Mouse (Mus musculus): ENCODE measurements around the gene Kif13a. TPM values are rescaled to one million over a fixed set of nuclear protein-coding genes. Genes with fewer than 3 reads are reported as not detected.

The Kif13a gene
- polyA plus RNA-seq, 1 experiment from 2014 or later = 8.0 TPM

DNA sequence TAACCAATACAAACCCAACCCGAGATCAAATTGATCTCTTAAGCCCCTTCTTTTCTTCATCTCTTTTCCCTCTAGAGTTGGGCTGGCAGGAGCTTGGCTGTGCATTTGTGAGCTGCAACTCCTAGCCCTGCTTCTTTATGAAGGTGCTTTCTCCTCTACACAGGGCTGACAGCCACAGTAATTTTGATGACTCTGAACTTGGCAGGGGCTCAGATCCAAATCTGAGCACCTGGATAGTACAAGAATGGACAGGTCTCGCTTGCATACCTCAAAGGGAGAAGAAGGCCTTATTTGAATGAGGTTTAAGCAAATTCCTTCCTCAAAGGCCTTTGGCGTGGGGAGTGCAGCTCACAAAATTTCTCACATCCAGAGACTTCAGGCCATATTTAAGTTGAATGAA is 88.0 kb downstream of the Kif13a start:
- Histone ChIP-seq H3K4me3 (no peak overlapping the region), H3K36me3 (replicated peaks) (no peaks in the 10 kb centered on the region), H3K4me1 (peaks cover 7% of the 10 kb centered on the region; the same call in 1 of the 2 replicates), H3K27ac (no peak overlapping the region), H3K27me3 (ENCODE audit: poor library complexity, severe bottlenecking) (no peaks in the 10 kb centered on the region), H3K9me3 (no peaks in the 10 kb centered on the region)
- 71% methylated on average over 3 of the region's 3 CpGs for WGBS
- no peak for DNase-seq (ENCODE audit: extremely low spot score, low spot score)

GRCm38 (mm10) chr13:46840676-46841075 is 89.0 kb downstream of the Kif13a start:
- no peak for DNase-seq (ENCODE audit: extremely low spot score, low spot score)
- WGBS = 93% methylated on average over 13 of the region's 13 CpGs

DNA sequence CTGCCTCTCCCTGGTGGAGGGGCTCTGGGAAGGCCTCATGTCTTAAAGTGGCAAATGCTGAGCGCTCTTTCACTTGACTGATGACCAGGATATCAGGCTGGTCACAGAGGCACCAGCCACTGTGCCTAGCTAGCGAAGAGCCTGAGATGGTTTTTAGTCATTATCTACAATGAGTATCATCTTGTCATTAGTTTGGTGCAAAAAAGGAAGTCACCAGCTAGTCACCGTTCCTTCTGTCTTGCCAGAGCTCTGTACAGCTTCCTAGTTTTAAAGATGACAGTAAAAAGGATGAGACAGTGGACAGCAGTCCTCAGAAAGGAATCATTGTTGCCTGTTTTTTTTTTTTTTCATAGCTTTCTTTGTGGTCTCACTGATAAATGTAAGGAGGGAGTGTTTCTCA is 90.4 kb downstream of the Kif13a start:
- Histone ChIP-seq H3K36me3 (replicated peaks) (peaks cover 17% of the 10 kb centered on the region), H3K27ac (no peak overlapping the region), H3K4me1 (peaks cover 7% of the 10 kb centered on the region; the same call in 1 of the 2 replicates), H3K4me3 (no peak overlapping the region), H3K9me3 (no peaks in the 10 kb centered on the region), H3K27me3 (ENCODE audit: poor library complexity, severe bottlenecking) (no peaks in the 10 kb centered on the region)
- WGBS = 86% methylated on average over 3 of the region's 3 CpGs
- no peak for DNase-seq (ENCODE audit: extremely low spot score, low spot score)

More at GRCm38 (mm10) chr13:46840676-46841075, 89.0 kb downstream of the Kif13a start:
- H3K4me3 ChIP-seq = no peak overlapping the region
- peaks cover 6% of the 10 kb centered on the region for H3K36me3 ChIP-seq (replicated peaks)
- H3K4me1 ChIP-seq = peaks cover 7% of the 10 kb centered on the region; the same call in 1 of the 2 replicates
- H3K27ac ChIP-seq = no peak overlapping the region
- no peaks in the 10 kb centered on the region for H3K27me3 ChIP-seq (ENCODE audit: poor library complexity, severe bottlenecking)
- H3K9me3 ChIP-seq = no peaks in the 10 kb centered on the region

DNA sequence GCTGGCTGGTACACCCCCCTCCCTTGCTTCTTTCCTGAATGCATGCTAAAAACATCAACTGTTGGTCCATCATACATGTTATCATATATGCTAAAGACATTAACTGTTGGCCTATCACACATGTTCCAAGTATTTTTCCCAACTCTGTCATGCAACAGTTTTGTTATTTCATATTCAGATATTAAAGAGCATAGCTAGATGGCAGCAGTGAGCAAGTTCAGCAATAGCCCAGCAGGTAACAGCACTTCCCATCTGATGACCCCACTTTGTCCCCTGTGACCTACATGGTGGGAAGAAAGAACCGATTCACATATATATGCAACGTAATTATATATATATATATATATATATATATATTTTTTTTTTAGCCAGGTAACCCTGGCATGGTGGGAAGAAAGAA is 91.1 kb downstream of the Kif13a start:
- H3K4me3 ChIP-seq = no peak overlapping the region
- H3K27me3 ChIP-seq (ENCODE audit: poor library complexity, severe bottlenecking) = no peaks in the 10 kb centered on the region
- no peaks in the 10 kb centered on the region for H3K9me3 ChIP-seq
- H3K27ac ChIP-seq = no peak overlapping the region
- no peak for DNase-seq (ENCODE audit: extremely low spot score, low spot score)
- H3K36me3 ChIP-seq (replicated peaks) = peaks cover 23% of the 10 kb centered on the region
- WGBS = 77% methylated on average over 2 of the region's 2 CpGs
- H3K4me1 ChIP-seq = peaks cover 7% of the 10 kb centered on the region; the same call in 1 of the 2 replicates

- WGBS = 98% methylated on average over 11 of the region's 11 CpGs
- Histone ChIP-seq H3K4me1 (peaks cover 7% of the 10 kb centered on the region; the same call in 1 of the 2 replicates), H3K36me3 (replicated peaks) (peaks cover 53% of the 10 kb centered on the region), H3K9me3 (peaks cover 20% of the 10 kb centered on the region), H3K4me3 (no peak overlapping the region), H3K27me3 (ENCODE audit: poor library complexity, severe bottlenecking) (no peaks in the 10 kb centered on the region), H3K27ac (no peak overlapping the region)
- DNase-seq (ENCODE audit: extremely low spot score, low spot score) = no peak
Measured at GRCm38 (mm10) chr13:46835351-46835750, 94.3 kb downstream of the Kif13a start.

DNA sequence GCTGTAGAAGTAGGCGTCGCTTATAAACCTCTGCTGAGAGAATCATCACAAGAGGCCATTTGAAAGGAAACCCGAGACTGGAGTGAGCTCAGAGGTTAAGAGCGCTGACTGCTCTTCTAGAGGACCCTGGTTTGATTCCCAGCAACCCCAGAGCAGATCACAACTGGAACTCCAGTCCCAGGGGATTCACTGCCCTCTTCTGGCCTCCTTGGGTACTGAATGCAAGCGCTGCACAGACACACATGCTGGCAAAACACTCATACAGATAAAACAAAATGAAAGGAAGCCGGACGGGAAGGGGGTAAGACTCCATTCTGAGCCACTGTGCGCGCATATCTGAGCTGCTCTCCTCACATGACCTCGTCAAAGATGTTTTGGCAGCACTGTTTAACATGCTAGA is 94.9 kb downstream of the Kif13a start:
- Histone ChIP-seq H3K27ac (no peak overlapping the region), H3K4me3 (no peak overlapping the region), H3K36me3 (replicated peaks) (peaks cover 59% of the 10 kb centered on the region), H3K9me3 (peaks cover 25% of the 10 kb centered on the region), H3K4me1 (peaks cover 2% of the 10 kb centered on the region; the same call in 1 of the 2 replicates), H3K27me3 (ENCODE audit: poor library complexity, severe bottlenecking) (no peaks in the 10 kb centered on the region)
- 94% methylated on average over 10 of the region's 10 CpGs for WGBS
- no peak for DNase-seq (ENCODE audit: extremely low spot score, low spot score)

GRCm38 (mm10) chr13:46833586-46833985 is 96.1 kb downstream of the Kif13a start:
- DNase-seq (ENCODE audit: extremely low spot score, low spot score) = no peak
- H3K36me3 ChIP-seq (replicated peaks) = peaks cover 71% of the 10 kb centered on the region
- peaks cover 25% of the 10 kb centered on the region for H3K9me3 ChIP-seq
- no peaks in the 10 kb centered on the region for H3K4me1 ChIP-seq
- no peak overlapping the region for H3K27ac ChIP-seq
- 79% methylated on average over 5 of the region's 5 CpGs for WGBS
- H3K4me3 ChIP-seq = no peak overlapping the region
- no peaks in the 10 kb centered on the region for H3K27me3 ChIP-seq (ENCODE audit: poor library complexity, severe bottlenecking)

- DNase-seq (ENCODE audit: extremely low spot score, low spot score) = no peak
- Histone ChIP-seq H3K36me3 (replicated peaks) (peaks cover 77% of the 10 kb centered on the region), H3K27ac (no peak overlapping the region), H3K4me3 (no peak overlapping the region), H3K9me3 (peaks cover 25% of the 10 kb centered on the region), H3K27me3 (ENCODE audit: poor library complexity, severe bottlenecking) (no peaks in the 10 kb centered on the region), H3K4me1 (no peaks in the 10 kb centered on the region)
- 68% methylated on average over 3 of the region's 3 CpGs for WGBS
Measured at GRCm38 (mm10) chr13:46832956-46833355, 96.7 kb downstream of the Kif13a start.

DNA sequence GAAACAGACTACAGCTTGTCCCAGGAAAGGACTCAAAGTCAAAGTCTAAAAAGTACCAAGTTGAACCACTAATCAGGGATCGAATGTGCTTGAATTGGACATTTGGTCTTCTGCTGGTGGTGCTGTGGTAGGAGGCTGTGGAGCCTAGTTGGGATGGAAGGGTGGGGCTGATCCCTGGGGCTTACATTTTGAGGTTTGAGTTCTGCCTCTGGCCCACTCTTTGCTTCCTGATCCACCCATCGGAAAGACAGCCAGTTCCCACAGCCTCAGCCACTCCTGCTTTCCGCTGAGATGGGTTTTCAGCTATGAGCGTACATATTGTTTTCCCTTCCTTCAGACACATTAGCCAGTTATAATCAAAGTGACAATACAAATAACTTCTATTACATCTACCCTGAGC is 106.4 kb downstream of the Kif13a start:
- Histone ChIP-seq H3K4me1 (peaks cover 14% of the 10 kb centered on the region), H3K27ac (no peak overlapping the region), H3K36me3 (replicated peaks) (peaks cover 68% of the 10 kb centered on the region), H3K4me3 (no peak overlapping the region), H3K9me3 (peaks cover 3% of the 10 kb centered on the region; the same call in 1 of the 2 replicates), H3K27me3 (ENCODE audit: poor library complexity, severe bottlenecking) (no peaks in the 10 kb centered on the region)
- 96% methylated on average over 4 of the region's 4 CpGs for WGBS
- no peak for DNase-seq (ENCODE audit: extremely low spot score, low spot score)

DNA sequence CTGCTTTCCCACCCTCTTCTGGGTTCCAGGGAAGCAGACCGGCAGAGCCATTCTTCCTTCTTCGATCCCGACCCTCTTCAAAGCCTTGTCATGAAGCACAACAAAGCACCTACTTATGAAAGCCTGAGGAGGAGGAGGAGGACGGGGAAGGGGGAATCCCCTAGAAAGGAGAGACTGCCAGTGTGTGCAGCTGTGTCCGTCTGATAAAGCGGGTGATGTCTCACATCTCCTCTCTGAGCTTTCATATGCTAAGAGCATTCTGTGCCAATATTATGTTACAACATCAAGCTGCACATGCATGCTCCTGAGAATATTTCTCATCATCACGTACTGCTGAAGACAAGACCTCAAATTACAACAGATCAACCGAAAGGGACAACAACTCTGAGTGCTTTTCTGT is 107.5 kb downstream of the Kif13a start:
- WGBS = 82% methylated on average over 8 of the region's 8 CpGs
- peaks cover 57% of the 10 kb centered on the region for H3K36me3 ChIP-seq (replicated peaks)
- no peaks in the 10 kb centered on the region for H3K27me3 ChIP-seq (ENCODE audit: poor library complexity, severe bottlenecking)
- no peak overlapping the region for H3K27ac ChIP-seq
- peaks cover 3% of the 10 kb centered on the region; the same call in 1 of the 2 replicates for H3K9me3 ChIP-seq
- no peak for DNase-seq (ENCODE audit: extremely low spot score, low spot score)
- peaks cover 14% of the 10 kb centered on the region for H3K4me1 ChIP-seq
- H3K4me3 ChIP-seq = no peak overlapping the region

GRCm38 (mm10) chr13:46819729-46820223 is 109.9 kb downstream of the Kif13a start:
- Histone ChIP-seq H3K27ac (no peak overlapping the region), H3K27me3 (ENCODE audit: poor library complexity, severe bottlenecking) (no peaks in the 10 kb centered on the region), H3K36me3 (replicated peaks) (peaks cover 48% of the 10 kb centered on the region), H3K9me3 (no peaks in the 10 kb centered on the region), H3K4me1 (peaks cover 14% of the 10 kb centered on the region), H3K4me3 (no peak overlapping the region)
- WGBS = 81% methylated on average over 13 of the region's 13 CpGs
- DNase-seq (ENCODE audit: extremely low spot score, low spot score) = no peak

GRCm38 (mm10) chr13:46819202-46819728 is 110.4 kb downstream of the Kif13a start:
- Histone ChIP-seq H3K27ac (no peak overlapping the region), H3K4me3 (no peak overlapping the region), H3K36me3 (replicated peaks) (peaks cover 46% of the 10 kb centered on the region), H3K27me3 (ENCODE audit: poor library complexity, severe bottlenecking) (no peaks in the 10 kb centered on the region), H3K9me3 (no peaks in the 10 kb centered on the region), H3K4me1 (peaks cover 14% of the 10 kb centered on the region)
- DNase-seq (ENCODE audit: extremely low spot score, low spot score) = no peak
- WGBS = 84% methylated on average over 8 of the region's 8 CpGs

DNA sequence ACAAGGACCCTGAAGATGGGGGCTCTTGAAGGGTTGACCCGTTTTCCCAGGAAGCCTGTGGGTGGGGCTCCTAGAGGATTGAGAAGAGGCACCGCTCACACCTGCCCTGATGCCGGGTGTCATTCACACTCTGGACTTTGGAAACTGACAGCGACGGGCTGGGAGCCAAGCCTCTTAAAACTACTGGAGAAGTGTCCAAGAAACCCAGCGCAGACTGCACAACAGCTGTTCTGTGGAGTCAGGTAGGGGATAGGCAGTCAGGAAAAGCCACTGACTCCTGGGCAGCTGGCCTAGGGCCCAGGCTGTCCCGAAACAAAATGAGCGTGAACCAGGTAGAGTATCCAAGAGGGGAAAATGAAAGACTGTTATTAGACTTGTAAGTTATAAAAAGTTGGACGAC is 111.3 kb downstream of the Kif13a start:
- 87% methylated on average over 9 of the region's 9 CpGs for WGBS
- Histone ChIP-seq H3K36me3 (replicated peaks) (peaks cover 46% of the 10 kb centered on the region), H3K4me3 (no peak overlapping the region), H3K4me1 (peaks cover 14% of the 10 kb centered on the region), H3K9me3 (no peaks in the 10 kb centered on the region), H3K27ac (no peak overlapping the region), H3K27me3 (ENCODE audit: poor library complexity, severe bottlenecking) (no peaks in the 10 kb centered on the region)
- no peak for DNase-seq (ENCODE audit: extremely low spot score, low spot score)

Data from forebrain, embryonic 10.5 days (tissue).